Mouse (Mus musculus) spleen, adult 2 months (tissue): ENCODE measurements around the gene Sh2d3c.

Source experiments
- CTCF ChIP-seq: fragments of 200-500 bp; IDR thresholded peaks from 2 replicates; pipeline ENCODE4 v1.5.1; 2011; ENCODE audit warnings: mild to moderate bottlenecking, inconsistent platforms; ENCODE audit not compliant: insufficient read depth, insufficient read length, insufficient replicate concordance; ENCODE audit errors: extremely low read depth
- POLR2A ChIP-seq: fragments of 200-500 bp; IDR thresholded peaks from 2 replicates; pipeline ENCODE4 v1.6.1; 2011; ENCODE audit warnings: low read depth, low read length, inconsistent platforms

DNA sequence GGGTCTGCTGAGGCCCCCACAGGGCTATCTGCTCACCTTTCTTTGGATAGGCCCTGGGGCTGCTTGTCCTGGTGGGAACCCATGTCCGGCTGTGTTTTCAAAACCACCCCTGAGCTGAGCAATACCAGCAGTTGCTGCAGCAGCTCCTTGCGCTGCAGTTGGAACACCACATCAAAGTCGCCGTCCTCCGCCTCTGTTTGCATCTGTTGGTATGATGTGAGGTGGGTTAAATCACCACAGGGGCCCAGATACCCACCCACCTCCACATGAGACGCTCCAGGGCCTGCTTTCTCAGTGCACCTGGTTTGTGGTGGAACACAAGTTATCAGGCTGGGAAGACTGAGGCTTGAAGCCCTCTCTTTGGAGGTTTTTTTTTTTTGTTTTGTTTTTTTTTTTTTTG, 57.2 kb downstream of the Sh2d3c start:
- TF ChIP-seq CTCF (no peak), POLR2A (no peak)
